Mouse (Mus musculus): ENCODE data around the gene Bpifa6.

The Bpifa6 gene

GRCm38 (mm10) chr2:154044743-154045142, 70.0 kb downstream of the Bpifa6 start:
- DNase-seq = no peak

Data from right cerebral cortex, postnatal 14 days (tissue).